Mouse (Mus musculus) midbrain, embryonic 16.5 days (tissue): ENCODE measurements around the gene Bdh2. TPM values are rescaled to one million over a fixed set of nuclear protein-coding genes. Genes with fewer than 3 reads are reported as not detected.

Experiments used
- ATAC-seq: fragments of 200-750 bp; cut with Nextera tagmentation; 2 replicates; pipeline ENCODE4 v1.8.0; 2017; ENCODE audit warnings: moderate TSS enrichment
- H3K27ac ChIP-seq: fragments of 300-500 bp; sonication (generic); 2 replicates; pipeline ENCODE4 v1.5.1; 2014; ENCODE audit warnings: mild to moderate bottlenecking, low read length, mixed read lengths
- H3K27me3 ChIP-seq: fragments of 300-500 bp; sonication (generic); 2 replicates; pipeline ENCODE4 v1.6.1; 2014; ENCODE audit warnings: low read depth, low read length, mixed read lengths; ENCODE audit not compliant: control insufficient read depth, insufficient read depth
- H3K36me3 ChIP-seq: fragments of 300-500 bp; sonication (generic); 2 replicates; pipeline ENCODE4 v1.6.1; 2014; ENCODE audit warnings: mild to moderate bottlenecking, low read length, moderate library complexity, mixed read lengths; ENCODE audit not compliant: control insufficient read depth, insufficient read depth
- H3K4me1 ChIP-seq: fragments of 300-500 bp; sonication (generic); 2 replicates; pipeline ENCODE4 v1.6.1; 2014; ENCODE audit warnings: mild to moderate bottlenecking, low read length, mixed read lengths; ENCODE audit not compliant: control insufficient read depth, insufficient read depth
- H3K4me2 ChIP-seq: fragments of 300-500 bp; sonication (generic); 2 replicates; pipeline ENCODE4 v1.6.1; 2014; ENCODE audit warnings: mild to moderate bottlenecking, low read length, mixed read lengths
- H3K4me3 ChIP-seq: fragments of 300-500 bp; sonication (generic); 2 replicates; pipeline ENCODE4 v1.5.1; 2014; ENCODE audit warnings: low read depth, mild to moderate bottlenecking, low read length, moderate library complexity, mixed read lengths
- H3K9ac ChIP-seq: fragments of 300-500 bp; sonication (generic); 2 replicates; pipeline ENCODE4 v1.6.1; 2014; ENCODE audit warnings: low read depth, low read length, mixed read lengths
- H3K9me3 ChIP-seq: fragments of 300-500 bp; sonication (generic); replicated peaks from 2 replicates; pipeline ENCODE4 v1.6.1; 2014; ENCODE audit warnings: mild to moderate bottlenecking, low read length, mixed read lengths; ENCODE audit not compliant: control insufficient read depth, poor library complexity, severe bottlenecking
- WGBS: fragments of 180-500 bp; shearing (Covaris S2); extraction: QIAGEN DNeasy Blood & Tissue Kit; methylation state at CpG from one replicate; pipeline ENCODE4 v1.1.7; 2014; 5-methylcytosine and 5-hydroxymethylcytosine counted together
- polyA plus RNA-seq: library from polyadenylated mRNA; unstranded; fragments of >200 nt; fragmentation: Nextera tagmentation; extraction: Ambion mirVana; gene quantifications from 2 replicates; pipeline ENCODE4 v1.2.1, GENCODE M21; 2015

The Bdh2 gene
- polyA plus RNA-seq, 1 experiment from 2014 or later = 4.8 TPM

DNA sequence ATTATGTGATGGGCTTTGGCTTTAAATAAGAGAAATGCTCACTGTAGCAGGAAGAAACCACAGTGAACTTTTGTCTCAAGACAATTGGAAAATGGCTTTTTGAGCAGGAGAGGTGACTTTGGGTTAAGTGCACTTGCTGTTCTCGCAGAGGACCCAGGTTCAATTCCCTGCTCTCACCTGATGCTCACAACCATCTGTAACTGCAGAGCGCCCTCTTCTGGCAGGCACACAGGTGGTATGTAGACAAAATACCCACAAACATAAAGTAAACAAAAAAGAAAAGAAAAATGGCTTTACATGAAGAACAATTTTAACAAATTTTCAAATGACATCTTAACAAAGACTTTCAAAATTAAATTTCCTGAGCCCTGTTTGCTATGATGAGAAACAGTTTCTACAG lies 46.6 kb downstream of the Bdh2 start:
- Histone ChIP-seq H3K27me3 (no peaks in the 10 kb centered on the region; the same call in 1 of the 2 replicates), H3K27ac (no peak overlapping the region), H3K4me2 (no peak overlapping the region), H3K9ac (no peak overlapping the region), H3K36me3 (no peaks in the 10 kb centered on the region), H3K4me3 (no peak overlapping the region), H3K9me3 (no peaks in the 10 kb centered on the region), H3K4me1 (no peaks in the 10 kb centered on the region)
- no peak for ATAC-seq
- 65% methylated on average over 2 of the region's 2 CpGs for WGBS

DNA sequence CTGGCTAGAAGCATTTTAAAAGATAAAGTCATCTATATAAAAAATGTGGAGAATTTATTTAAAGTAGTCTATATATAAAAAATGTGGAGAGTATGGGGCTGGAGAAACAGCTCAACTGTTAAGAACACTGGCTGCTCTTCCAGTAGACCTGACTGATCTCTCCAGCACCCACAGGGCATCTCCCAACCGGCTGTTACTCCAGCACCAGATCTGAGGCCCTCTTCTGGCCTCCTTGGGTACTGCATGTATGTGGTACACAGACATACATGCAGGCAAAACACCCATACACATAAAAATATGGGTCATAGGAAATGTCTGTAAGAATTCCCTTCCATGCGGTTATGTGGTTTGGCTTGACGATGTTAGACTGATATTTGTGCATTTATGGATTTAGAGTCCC lies 47.5 kb downstream of the Bdh2 start:
- WGBS = 52% methylated on average over 3 of the region's 3 CpGs
- H3K4me1 ChIP-seq = no peaks in the 10 kb centered on the region
- no peaks in the 10 kb centered on the region; the same call in 1 of the 2 replicates for H3K27me3 ChIP-seq
- no peaks in the 10 kb centered on the region for H3K9me3 ChIP-seq
- H3K27ac ChIP-seq = no peak overlapping the region
- H3K4me2 ChIP-seq = no peak overlapping the region
- no peak overlapping the region for H3K9ac ChIP-seq
- no peak overlapping the region for H3K4me3 ChIP-seq
- ATAC-seq = no peak
- H3K36me3 ChIP-seq = no peaks in the 10 kb centered on the region

DNA sequence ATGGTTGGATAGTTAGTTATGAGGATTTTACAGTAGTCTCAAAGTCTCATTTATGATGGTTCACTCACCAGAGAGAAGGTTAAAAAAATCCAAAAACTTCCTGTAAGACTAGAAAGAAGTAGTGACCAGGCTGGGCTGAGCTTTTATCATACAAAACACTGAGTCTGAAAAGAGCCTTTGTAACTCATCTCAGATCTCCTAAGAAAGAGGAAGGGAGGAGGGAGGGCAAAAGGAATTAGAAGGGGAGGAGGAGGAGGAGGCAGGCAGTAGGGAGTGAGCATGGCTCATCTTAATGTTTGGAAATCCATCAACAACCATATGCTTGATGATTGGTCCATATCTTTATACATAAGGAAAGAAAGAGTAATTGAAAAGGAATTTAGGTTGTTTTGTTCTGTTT lies 51.7 kb downstream of the Bdh2 start:
- no peak overlapping the region for H3K9ac ChIP-seq
- H3K4me3 ChIP-seq = no peak overlapping the region
- H3K9me3 ChIP-seq = no peaks in the 10 kb centered on the region
- H3K4me1 ChIP-seq = no peaks in the 10 kb centered on the region
- no peak overlapping the region for H3K4me2 ChIP-seq
- no peak for ATAC-seq
- H3K27ac ChIP-seq = no peak overlapping the region
- no peaks in the 10 kb centered on the region for H3K27me3 ChIP-seq
- no peaks in the 10 kb centered on the region for H3K36me3 ChIP-seq

DNA sequence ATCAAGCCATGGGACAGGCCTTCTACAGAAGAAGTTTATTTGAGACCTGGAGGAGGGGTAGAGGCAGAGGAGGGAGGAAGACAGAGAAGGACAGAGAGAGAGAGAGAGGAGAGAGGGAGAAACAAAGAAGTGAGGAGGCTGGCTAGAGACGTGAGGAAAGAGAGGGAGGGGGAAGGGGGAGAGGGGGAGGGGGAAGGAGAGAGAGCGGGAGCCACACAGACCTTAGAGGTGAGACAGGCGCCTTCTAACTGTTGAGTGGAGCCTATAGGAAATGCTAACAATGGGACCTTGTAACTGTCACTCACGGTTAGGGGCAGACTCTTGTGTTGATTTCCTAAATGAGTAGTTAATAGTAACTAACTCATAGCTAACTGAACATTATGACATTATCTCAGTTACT lies 52.7 kb downstream of the Bdh2 start:
- no peak overlapping the region for H3K9ac ChIP-seq
- H3K9me3 ChIP-seq = no peaks in the 10 kb centered on the region
- ATAC-seq = no peak
- H3K4me2 ChIP-seq = no peak overlapping the region
- no peaks in the 10 kb centered on the region for H3K27me3 ChIP-seq
- H3K4me3 ChIP-seq = no peak overlapping the region
- H3K27ac ChIP-seq = no peak overlapping the region
- H3K4me1 ChIP-seq = no peaks in the 10 kb centered on the region
- WGBS = 39% methylated on average over 4 of the region's 4 CpGs
- no peaks in the 10 kb centered on the region for H3K36me3 ChIP-seq

DNA sequence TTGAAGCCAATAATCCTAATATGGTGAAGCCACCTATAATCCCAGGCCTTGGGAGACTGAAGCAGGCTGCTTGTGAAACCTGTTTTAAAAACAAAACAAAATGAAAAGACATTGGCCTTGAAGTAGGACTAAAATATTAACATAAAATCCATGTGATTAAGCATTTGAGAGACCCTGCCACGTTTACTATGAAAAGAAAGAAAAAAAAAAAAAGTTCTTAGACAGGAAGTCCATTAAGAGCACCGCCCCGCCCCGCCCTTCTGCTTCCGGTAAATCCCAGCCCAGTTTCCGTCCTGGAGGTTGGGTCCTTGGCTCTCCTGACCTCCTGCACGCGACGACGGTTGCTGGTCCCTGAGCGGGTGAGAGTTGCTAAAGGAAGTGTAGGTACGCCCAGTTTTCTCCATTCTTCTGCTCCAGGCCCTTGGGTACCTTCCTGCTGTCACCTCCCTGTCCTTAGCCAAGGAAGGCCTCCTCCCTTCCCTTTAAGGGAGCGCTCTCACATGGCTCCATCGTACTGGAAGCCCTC lies 66.8 kb downstream of the Bdh2 start, which contains the start of gene Slc9b1:
Slc9b1 (plus strand) TSS at position 291 of the 526 bp plus-strand sequence.
- Histone ChIP-seq H3K4me2 (no peak within 1 kb of the TSS), H3K27ac (no peak within 1 kb of the TSS), H3K4me1 (no peaks in the 10 kb centered on the region), H3K4me3 (no peak within 1 kb of the TSS), H3K27me3 (no peaks in the 10 kb centered on the region), H3K36me3 (no peaks in the 10 kb centered on the region), H3K9me3 (no peaks in the 10 kb centered on the region), H3K9ac (no peak within 1 kb of the TSS)
- no peak for ATAC-seq
- WGBS = 78% methylated on average over 14 of the region's 14 CpGs

DNA sequence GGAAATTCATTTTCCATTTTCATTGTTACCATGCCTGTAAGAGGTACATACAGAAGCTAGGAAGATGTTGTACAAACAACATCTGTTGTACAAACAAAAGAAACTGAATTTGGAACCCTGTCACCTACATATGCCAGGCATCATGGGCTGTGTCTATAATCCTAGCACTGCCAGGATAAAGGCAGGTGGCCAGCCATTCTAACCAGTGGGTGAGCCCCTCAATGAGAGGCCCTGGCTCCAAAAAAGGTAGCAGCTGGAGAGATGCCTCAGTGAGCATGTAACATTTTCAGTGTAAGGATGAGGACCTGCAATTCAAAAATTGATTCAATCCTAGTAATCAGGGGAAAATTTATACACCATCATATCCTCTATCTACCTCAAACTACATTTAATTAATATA lies 68.0 kb downstream of the Bdh2 start:
- Histone ChIP-seq H3K4me2 (no peak overlapping the region), H3K9me3 (no peaks in the 10 kb centered on the region), H3K4me1 (no peaks in the 10 kb centered on the region), H3K36me3 (no peaks in the 10 kb centered on the region), H3K27me3 (no peaks in the 10 kb centered on the region), H3K9ac (no peak overlapping the region), H3K27ac (no peak overlapping the region), H3K4me3 (no peak overlapping the region)
- ATAC-seq = no peak

DNA sequence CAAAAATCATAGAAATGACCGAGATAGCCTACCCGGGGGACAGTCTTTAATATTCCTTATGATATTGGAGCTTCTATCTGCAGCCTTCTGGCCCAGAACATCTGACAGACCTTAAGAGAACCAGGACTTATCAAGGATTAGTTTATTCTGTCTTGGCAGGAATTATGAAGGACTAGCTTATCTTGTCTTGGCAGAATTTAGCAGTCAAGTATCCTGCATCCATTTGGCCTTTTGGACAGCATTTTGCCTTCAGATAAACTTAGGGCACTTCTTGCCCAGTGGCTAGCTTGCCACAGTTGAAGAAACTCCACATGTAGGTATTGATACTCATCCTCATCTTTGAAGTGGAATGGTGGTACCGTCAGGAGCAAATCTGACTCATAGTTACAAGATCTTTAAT lies 70.8 kb downstream of the Bdh2 start:
- Histone ChIP-seq H3K27me3 (no peaks in the 10 kb centered on the region), H3K4me2 (no peak overlapping the region), H3K9me3 (no peaks in the 10 kb centered on the region), H3K4me1 (no peaks in the 10 kb centered on the region), H3K36me3 (no peaks in the 10 kb centered on the region), H3K27ac (no peak overlapping the region), H3K9ac (no peak overlapping the region), H3K4me3 (no peak overlapping the region)
- 92% methylated on average over 3 of the region's 3 CpGs for WGBS
- ATAC-seq = no peak

Other genes with a start within 250 kb of the Bdh2 start
- 2.8 and 3.4 TPM in 2 replicates for gene Cenpe, start 68.7 kb upstream of the Bdh2 start, polyA plus RNA-seq
- gene Slc9b2, start 26.5 kb downstream of the Bdh2 start, polyA plus RNA-seq = 1.8 and 2.9 TPM in 2 replicates
- 0.41 TPM in 1 of 2 replicates, not detected in the other for gene Slc9b1, start 66.8 kb downstream of the Bdh2 start, polyA plus RNA-seq
- gene Cisd2, start 142.7 kb downstream of the Bdh2 start, polyA plus RNA-seq = 68.8 and 74.3 TPM in 2 replicates
- gene Ube2d3, start 156.9 kb downstream of the Bdh2 start, polyA plus RNA-seq = 336 and 353 TPM in 2 replicates
- 8.4 and 8.6 TPM in 2 replicates for gene Manba, start 204.4 kb downstream of the Bdh2 start, polyA plus RNA-seq